Mouse (Mus musculus) kidney, postnatal 0 days (tissue): ENCODE results near the gene Nbea. TPM values are rescaled to one million over a fixed set of nuclear protein-coding genes. Genes with fewer than 3 reads are reported as not detected.

ENCODE experiments used
- ATAC-seq: fragments of 200-750 bp; cut with Nextera tagmentation; replicated peaks from 2 replicates; pipeline ENCODE4 v1.8.0; 2017; ENCODE audit warnings: low read depth, moderate number of reproducible peaks, moderate TSS enrichment, moderate library complexity; ENCODE audit not compliant: low FRiP score
- DNase-seq: peaks from one replicate; pipeline ENCODE4 v3.0.0-alpha.2; 2016; ENCODE audit warnings: low spot score
- H3K27ac ChIP-seq: fragments of 300-500 bp; sonication (generic); 2 replicates; pipeline ENCODE4 v1.5.1; 2014; ENCODE audit warnings: mild to moderate bottlenecking
- H3K27me3 ChIP-seq: fragments of 300-500 bp; sonication (generic); 2 replicates; pipeline ENCODE4 v1.6.1; 2014; ENCODE audit warnings: low read length, mixed read lengths; ENCODE audit not compliant: insufficient read depth
- H3K36me3 ChIP-seq: fragments of 300-500 bp; sonication (generic); 2 replicates; pipeline ENCODE4 v1.6.1; 2014; ENCODE audit warnings: low read length, mixed read lengths; ENCODE audit not compliant: insufficient read depth
- H3K4me1 ChIP-seq: fragments of 300-500 bp; sonication (generic); replicated peaks from 2 replicates; pipeline ENCODE4 v1.6.1; 2014; ENCODE audit warnings: antibody characterized with exemption, low read length, mixed read lengths; ENCODE audit not compliant: insufficient read depth
- H3K4me2 ChIP-seq: fragments of 300-500 bp; sonication (generic); 2 replicates; pipeline ENCODE4 v1.6.1; 2014; ENCODE audit warnings: mild to moderate bottlenecking, low read length, moderate library complexity, mixed read lengths
- H3K4me3 ChIP-seq: fragments of 300-500 bp; sonication (generic); replicated peaks from 2 replicates; pipeline ENCODE4 v1.5.1; 2014; ENCODE audit warnings: low read depth, low read length
- H3K9ac ChIP-seq: fragments of 300-500 bp; sonication (generic); 2 replicates; pipeline ENCODE4 v1.6.1; 2014; ENCODE audit warnings: low read depth, low read length
- H3K9me3 ChIP-seq: fragments of 300-500 bp; sonication (generic); replicated peaks from 2 replicates; pipeline ENCODE4 v1.6.1; 2016; ENCODE audit warnings: low read length, inconsistent platforms, mixed read lengths
- CTCF ChIP-seq: IDR thresholded peaks from 2 replicates; pipeline ENCODE4 v1.5.1; 2016; ENCODE audit warnings: antibody characterized with exemption, low read depth, mild to moderate bottlenecking, moderate library complexity
- WGBS: fragments of 180-500 bp; shearing (Covaris S2); extraction: QIAGEN DNeasy Blood & Tissue Kit; methylation state at CpG from one replicate; pipeline ENCODE4 v1.1.7; 2014; 5-methylcytosine and 5-hydroxymethylcytosine counted together
- polyA plus RNA-seq: library from polyadenylated mRNA; unstranded; fragments of >200 nt; fragmentation: Nextera tagmentation; extraction: Ambion mirVana; gene quantifications from 2 replicates; pipeline ENCODE4 v1.2.1, GENCODE M21; 2015

Nbea gene
- polyA plus RNA-seq, 1 experiment from 2014 or later: 8.6 TPM

GRCm38 (mm10) chr3:55743885-55744284 lies 439.6 kb downstream of the Nbea start:
- no peak overlapping the region for H3K4me2 ChIP-seq
- no peaks in the 10 kb centered on the region for H3K4me1 ChIP-seq
- ATAC-seq: no peak
- H3K4me3 ChIP-seq: no peak overlapping the region
- H3K27ac ChIP-seq: no peak overlapping the region
- H3K27me3 ChIP-seq: no peaks in the 10 kb centered on the region
- TF ChIP-seq CTCF: no peak
- 83% methylated on average over 5 of the region's 5 CpGs for WGBS
- no peak overlapping the region for H3K9ac ChIP-seq
- DNase-seq: no peak
- H3K9me3 ChIP-seq: no peaks in the 10 kb centered on the region
- no peaks in the 10 kb centered on the region for H3K36me3 ChIP-seq

- no peak overlapping the region for H3K4me3 ChIP-seq
- H3K9me3 ChIP-seq: no peaks in the 10 kb centered on the region
- no peaks in the 10 kb centered on the region for H3K4me1 ChIP-seq
- no peak overlapping the region for H3K4me2 ChIP-seq
- no peak for DNase-seq
- no peak overlapping the region for H3K9ac ChIP-seq
- 79% methylated on average over 4 of the region's 4 CpGs for WGBS
- no peaks in the 10 kb centered on the region for H3K27me3 ChIP-seq
- H3K36me3 ChIP-seq: no peaks in the 10 kb centered on the region
- no peak for ATAC-seq
- TF ChIP-seq CTCF: no peak
- no peak overlapping the region for H3K27ac ChIP-seq
Measured at GRCm38 (mm10) chr3:55742654-55743053, 440.8 kb downstream of the Nbea start.

- Histone ChIP-seq H3K9me3 (no peaks in the 10 kb centered on the region), H3K27ac (no peak overlapping the region), H3K9ac (no peak overlapping the region), H3K4me1 (no peaks in the 10 kb centered on the region), H3K4me3 (no peak overlapping the region), H3K4me2 (no peak overlapping the region), H3K27me3 (no peaks in the 10 kb centered on the region), H3K36me3 (no peaks in the 10 kb centered on the region)
- DNase-seq (no peak), ATAC-seq (no peak)
- TF ChIP-seq CTCF: no peak
- WGBS: 87% methylated on average over 5 of the region's 5 CpGs
Measured at GRCm38 (mm10) chr3:55742218-55742617, 441.3 kb downstream of the Nbea start.

- H3K36me3 ChIP-seq: no peaks in the 10 kb centered on the region
- H3K9me3 ChIP-seq: no peaks in the 10 kb centered on the region
- H3K4me3 ChIP-seq: no peak overlapping the region
- no peak overlapping the region for H3K9ac ChIP-seq
- DNase-seq (no peak), ATAC-seq (no peak)
- no peaks in the 10 kb centered on the region for H3K27me3 ChIP-seq
- no peak overlapping the region for H3K27ac ChIP-seq
- 74% methylated on average over 6 of the region's 6 CpGs for WGBS
- no peak overlapping the region for H3K4me2 ChIP-seq
- TF ChIP-seq CTCF: no peak
- no peaks in the 10 kb centered on the region for H3K4me1 ChIP-seq
Measured at GRCm38 (mm10) chr3:55741428-55741827, 442.1 kb downstream of the Nbea start.

- Histone ChIP-seq H3K9me3 (no peaks in the 10 kb centered on the region), H3K36me3 (no peaks in the 10 kb centered on the region), H3K4me1 (no peaks in the 10 kb centered on the region), H3K9ac (no peak overlapping the region), H3K4me3 (no peak overlapping the region), H3K4me2 (no peak overlapping the region), H3K27ac (no peak overlapping the region), H3K27me3 (no peaks in the 10 kb centered on the region)
- DNase-seq: no peak
- 78% methylated on average over 6 of the region's 6 CpGs for WGBS
- ATAC-seq: no peak
- no peak for TF ChIP-seq CTCF
Measured at GRCm38 (mm10) chr3:55733665-55734064, 449.8 kb downstream of the Nbea start.

GRCm38 (mm10) chr3:55730549-55730948 lies 453.0 kb downstream of the Nbea start:
- no peaks in the 10 kb centered on the region for H3K9me3 ChIP-seq
- H3K36me3 ChIP-seq: no peaks in the 10 kb centered on the region
- no peak overlapping the region for H3K9ac ChIP-seq
- ATAC-seq (no peak), DNase-seq (no peak)
- H3K4me3 ChIP-seq: no peak overlapping the region
- no peak for TF ChIP-seq CTCF
- 50% methylated on average over 5 of the region's 5 CpGs for WGBS
- no peaks in the 10 kb centered on the region for H3K27me3 ChIP-seq
- no peaks in the 10 kb centered on the region for H3K4me1 ChIP-seq
- no peak overlapping the region for H3K4me2 ChIP-seq
- H3K27ac ChIP-seq: no peak overlapping the region

- no peaks in the 10 kb centered on the region for H3K27me3 ChIP-seq
- WGBS: 41% methylated on average over 8 of the region's 8 CpGs
- no peak overlapping the region for H3K9ac ChIP-seq
- no peaks in the 10 kb centered on the region for H3K4me1 ChIP-seq
- no peak for DNase-seq
- no peak overlapping the region for H3K4me3 ChIP-seq
- H3K4me2 ChIP-seq: no peak overlapping the region
- no peak overlapping the region for H3K27ac ChIP-seq
- no peaks in the 10 kb centered on the region for H3K36me3 ChIP-seq
- H3K9me3 ChIP-seq: no peaks in the 10 kb centered on the region
- ATAC-seq: no peak
- TF ChIP-seq CTCF: no peak
Measured at GRCm38 (mm10) chr3:55730142-55730541, 453.4 kb downstream of the Nbea start.
